Mouse (Mus musculus) gonadal fat pad, adult 2 months (tissue): ENCODE results near the gene Olfr632. TPM values are rescaled to one million over a fixed set of nuclear protein-coding genes. Genes with fewer than 3 reads are reported as not detected.
"Not testable (repeated sequence)": the region's sequence is repeated elsewhere in the genome, so short reads cannot be mapped to it uniquely, and the experiment has no call there.

ENCODE experiments used
- DNase-seq: peaks from one replicate; pipeline ENCODE4 v3.0.0-alpha.2; 2012; ENCODE audit warnings: low read depth
- polyA plus RNA-seq: library from polyadenylated mRNA; depleted of rRNA; stranded (reverse); fragments of >200 nt; gene quantifications from 2 replicates; pipeline ENCODE4 v1.2.3, GENCODE M21; 2012; rRNA removed

Gene Olfr632
- not detected in 2 replicates for polyA plus RNA-seq

DNA sequence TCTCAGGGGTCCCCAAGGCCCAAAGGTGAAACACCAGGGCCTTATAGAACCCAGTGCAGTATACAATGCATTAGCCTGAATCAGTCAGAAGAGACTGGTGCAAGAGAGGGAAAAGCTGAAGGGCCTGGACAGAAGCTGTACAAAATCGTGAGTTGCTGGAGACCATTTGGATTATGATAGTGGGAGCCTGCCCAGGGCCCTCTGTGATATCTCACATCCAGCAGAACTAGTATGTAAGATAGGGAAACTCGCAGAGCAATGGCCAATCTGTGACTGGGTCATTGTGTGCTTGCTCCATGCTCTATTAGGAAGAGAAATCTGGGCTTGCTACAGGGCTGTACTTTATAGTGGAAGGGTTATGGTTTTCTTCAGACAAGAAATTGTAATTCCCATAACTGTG is at the start of gene Olfr632:
Gene Olfr632, plus strand, starts transcription at position 84 of the 400 bp plus-strand sequence.
- no peak for DNase-seq

DNA sequence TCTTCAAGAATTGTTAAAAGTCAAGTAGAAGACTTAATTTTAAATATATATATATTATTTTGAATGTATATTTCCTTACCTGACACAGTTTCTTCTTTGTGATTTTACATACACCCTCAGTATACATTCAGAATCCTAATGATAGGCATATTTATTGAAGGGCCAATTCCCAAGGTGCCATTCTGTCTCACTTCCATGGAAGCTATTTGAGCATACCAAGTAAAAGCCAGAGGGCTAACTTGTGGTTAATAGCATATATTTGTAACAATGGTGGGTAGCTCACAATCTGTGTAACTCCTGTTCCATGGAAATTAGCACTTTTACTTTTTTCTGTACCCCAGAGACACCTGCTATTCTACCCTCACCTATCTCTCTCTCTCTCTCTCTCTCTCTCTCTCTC is 48.0 kb upstream of the Olfr632 start, which contains the start of gene Olfr66:
Gene Olfr66, minus strand, starts transcription at position 101 of the 400 bp plus-strand sequence.
- no peak for DNase-seq

DNA sequence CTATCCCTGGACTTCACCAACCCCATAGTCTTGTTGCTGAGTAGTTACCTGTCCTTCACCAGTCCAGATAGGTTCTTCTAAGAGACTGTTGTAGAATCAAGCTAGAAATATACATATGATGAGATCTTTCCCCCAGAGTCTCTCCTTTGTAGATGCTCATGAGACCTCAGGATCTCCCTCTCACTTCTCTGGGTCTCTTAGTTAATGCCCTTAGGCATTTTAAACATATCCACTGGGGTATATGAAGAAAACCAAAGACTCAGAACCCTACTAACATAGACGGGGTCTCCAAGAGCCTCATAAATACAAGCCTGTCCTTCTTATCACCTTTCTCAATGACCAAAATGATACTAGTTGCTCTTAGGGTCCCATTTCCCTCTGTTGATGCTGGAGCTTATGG is 39.8 kb upstream of the Olfr632 start, which contains the start of gene Olfr64:
Gene Olfr64, minus strand, starts transcription at position 101 of the 400 bp plus-strand sequence.
- DNase-seq = no peak

DNA sequence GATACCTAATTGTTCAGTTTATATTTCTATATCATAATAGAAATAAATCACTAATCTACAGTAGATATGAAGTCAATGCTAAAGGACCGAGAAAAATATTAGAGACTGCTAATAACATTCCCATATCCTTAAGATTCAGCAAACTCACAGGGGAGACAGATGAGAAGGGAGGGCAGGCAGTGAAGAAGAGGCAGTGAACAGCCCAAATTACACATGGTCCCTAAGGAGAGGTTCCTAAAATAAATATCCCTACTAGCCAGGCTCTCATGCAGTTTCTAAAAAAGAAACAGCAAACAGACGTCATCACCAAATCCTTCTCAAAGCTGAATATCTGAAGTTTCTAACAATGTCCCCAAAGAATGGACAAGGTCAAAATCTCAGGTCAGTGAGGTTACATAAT is 31.0 kb upstream of the Olfr632 start, which contains the start of gene Olfr65:
Gene Olfr65, plus strand, starts transcription at position 301 of the 400 bp plus-strand sequence.
- DNase-seq = no peak

- DNase-seq = no peak
Measured at GRCm38 (mm10) chr7:103910047-103910446, 24.1 kb upstream of the Olfr632 start.

DNA sequence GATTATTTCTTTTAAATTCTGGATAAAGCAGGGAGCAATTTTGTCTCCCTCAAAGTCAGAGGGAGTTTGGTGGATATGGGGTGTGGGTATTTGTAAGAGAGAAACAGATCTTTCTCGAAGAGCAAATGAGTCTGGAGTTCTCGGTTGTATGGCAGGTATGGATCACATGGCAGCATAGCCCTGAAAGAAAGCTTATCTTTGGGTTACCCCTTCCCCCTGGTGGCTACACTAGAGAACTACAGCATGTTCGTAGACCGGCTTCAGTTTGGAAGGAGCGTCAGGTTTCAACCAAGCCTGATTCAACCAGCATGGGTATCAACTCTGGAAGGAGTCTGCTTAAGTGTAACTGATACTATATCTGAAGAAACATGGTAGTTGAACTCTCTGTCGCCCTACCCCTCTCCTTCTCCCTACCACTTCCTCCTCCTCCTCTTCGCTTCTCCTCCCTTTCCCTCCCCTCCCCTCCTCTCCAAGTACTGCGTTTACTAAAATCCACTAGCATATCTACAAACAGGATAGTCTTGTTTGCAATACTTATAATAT is 21.1 kb upstream of the Olfr632 start:
- no peak for DNase-seq

DNA sequence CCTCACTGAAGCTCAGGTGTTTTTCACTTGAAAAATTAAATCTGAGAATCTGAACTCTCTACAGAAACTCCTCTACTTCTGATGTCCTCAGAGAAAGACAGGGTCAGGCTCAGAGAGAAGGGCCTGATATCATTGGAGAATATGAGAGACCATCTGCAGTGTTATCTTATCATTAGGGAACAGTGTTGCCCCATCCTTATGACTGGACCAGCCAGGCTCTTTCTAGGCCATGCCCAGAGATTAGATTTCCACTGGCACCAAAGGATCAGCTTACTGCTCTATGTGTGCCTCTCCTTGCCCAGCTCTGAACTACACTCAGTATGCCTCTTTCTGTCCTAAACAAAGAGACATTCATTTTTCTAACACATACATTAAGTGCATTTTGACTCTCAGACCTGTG is 18.8 kb upstream of the Olfr632 start:
- no peak for DNase-seq

- DNase-seq = no peak
Measured at GRCm38 (mm10) chr7:103928525-103928924, 5.6 kb upstream of the Olfr632 start, which contains the start of gene Olfr631. TSS of gene Olfr631 (plus strand) at chr7:103928825.

GRCm38 (mm10) chr7:103942730-103943129 is 8.6 kb downstream of the Olfr632 start:
- DNase-seq = no peak

DNA sequence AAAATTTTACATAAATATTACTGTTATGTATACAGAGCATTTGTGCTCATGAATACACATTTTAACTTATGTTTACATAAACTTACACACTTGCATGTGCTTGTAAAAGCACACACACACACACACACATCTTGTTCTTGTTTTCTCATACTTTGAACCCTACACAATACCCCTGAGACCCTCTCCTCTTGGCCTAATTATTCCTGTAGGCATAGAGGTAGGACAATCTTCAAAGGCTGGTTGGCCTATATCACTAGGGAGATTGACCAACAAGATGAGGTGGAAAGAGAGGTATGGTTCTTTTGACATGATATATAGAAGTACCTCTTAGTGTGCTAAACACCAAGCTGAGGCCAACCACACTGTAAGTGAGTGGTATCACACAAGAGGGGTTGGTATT is 10.0 kb downstream of the Olfr632 start, which contains the start of gene Olfr633:
Gene Olfr633, plus strand, starts transcription at position 301 of the 400 bp plus-strand sequence.
- no peak for DNase-seq

GRCm38 (mm10) chr7:103966873-103967272 is 32.7 kb downstream of the Olfr632 start:
- DNase-seq = not testable (repeated sequence)

- no peak for DNase-seq
Measured at GRCm38 (mm10) chr7:103970852-103971251, 36.7 kb downstream of the Olfr632 start, which contains the start of gene Olfr635. TSS of gene Olfr635 (plus strand) at chr7:103971152.

DNA sequence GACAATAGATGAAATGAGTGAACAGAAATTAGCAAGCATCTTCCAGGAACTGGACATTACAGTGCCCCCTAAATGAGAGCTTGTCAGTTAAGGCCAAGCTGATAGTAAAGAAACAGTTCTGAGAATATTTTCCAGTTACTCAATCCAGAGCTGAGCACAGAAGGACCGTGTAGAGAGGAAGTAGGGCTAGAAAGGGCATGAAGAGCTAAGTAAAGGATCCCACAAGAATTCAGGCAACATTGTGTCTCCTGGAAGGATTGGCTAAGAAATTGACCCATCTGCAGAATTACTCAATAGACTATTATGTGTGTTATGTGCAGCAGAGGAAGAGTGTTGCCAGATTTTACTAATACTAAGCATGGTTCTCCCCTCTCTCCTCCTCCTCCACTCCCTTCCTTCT is 37.6 kb downstream of the Olfr632 start:
- no peak for DNase-seq

Other genes with a start within 250 kb of the Olfr632 start
- gene Olfr243, start 219.7 kb upstream of the Olfr632 start, polyA plus RNA-seq = not detected in 2 replicates
- gene Olfr628, start 204.0 kb upstream of the Olfr632 start, polyA plus RNA-seq = not detected in 2 replicates
- gene Olfr629, start 189.4 kb upstream of the Olfr632 start, polyA plus RNA-seq = not detected in 2 replicates
- not detected in 2 replicates for gene Olfr630, start 177.0 kb upstream of the Olfr632 start, polyA plus RNA-seq
- not detected in 2 replicates for gene Olfr69, start 162.8 kb upstream of the Olfr632 start, polyA plus RNA-seq
- gene Olfr68, start 154.6 kb upstream of the Olfr632 start, polyA plus RNA-seq = not detected in 2 replicates
- not detected in 2 replicates for gene Olfr67, start 142.5 kb upstream of the Olfr632 start, polyA plus RNA-seq
- 189 and 481 TPM in 2 replicates for gene Hbb-bt, start 120.4 kb upstream of the Olfr632 start, polyA plus RNA-seq
- gene Hbb-bs, start 106.3 kb upstream of the Olfr632 start, polyA plus RNA-seq = 2,031 and 4,766 TPM in 2 replicates
- not detected in 2 replicates for gene Hbb-bh2, start 93.8 kb upstream of the Olfr632 start, polyA plus RNA-seq
- not detected in 2 replicates for gene Hbb-bh1, start 91.2 kb upstream of the Olfr632 start, polyA plus RNA-seq
- gene Hbb-y, start 81.1 kb upstream of the Olfr632 start, polyA plus RNA-seq = not detected in 2 replicates
- not detected in 2 replicates for gene Olfr66, start 48.1 kb upstream of the Olfr632 start, polyA plus RNA-seq
- not detected in 2 replicates for gene Olfr64, start 39.9 kb upstream of the Olfr632 start, polyA plus RNA-seq
- gene Olfr65, start 30.9 kb upstream of the Olfr632 start, polyA plus RNA-seq = not detected in 2 replicates
- gene Olfr631, start 5.5 kb upstream of the Olfr632 start, polyA plus RNA-seq = not detected in 2 replicates
- not detected in 2 replicates for gene Olfr633, start 10.1 kb downstream of the Olfr632 start, polyA plus RNA-seq
- not detected in 2 replicates for gene Olfr635, start 36.8 kb downstream of the Olfr632 start, polyA plus RNA-seq
- gene Olfr638, start 64.4 kb downstream of the Olfr632 start, polyA plus RNA-seq = not detected in 2 replicates
- gene Olfr639, start 83.0 kb downstream of the Olfr632 start, polyA plus RNA-seq = not detected in 2 replicates
- not detected in 2 replicates for gene Olfr640, start 91.2 kb downstream of the Olfr632 start, polyA plus RNA-seq
- not detected in 2 replicates for gene Olfr641, start 101.1 kb downstream of the Olfr632 start, polyA plus RNA-seq
- gene Olfr642, start 118.3 kb downstream of the Olfr632 start, polyA plus RNA-seq = not detected in 2 replicates
- not detected in 2 replicates for gene 4930516K23Rik, start 127.1 kb downstream of the Olfr632 start, polyA plus RNA-seq
- not detected in 2 replicates for gene Olfr644, start 137.5 kb downstream of the Olfr632 start, polyA plus RNA-seq
- gene Olfr645, start 151.1 kb downstream of the Olfr632 start, polyA plus RNA-seq = not detected in 2 replicates
- gene Olfr646, start 170.5 kb downstream of the Olfr632 start, polyA plus RNA-seq = not detected in 2 replicates
- gene Ubqln5, start 195.5 kb downstream of the Olfr632 start, polyA plus RNA-seq = 0.14 and 0.34 TPM in 2 replicates
- gene Olfr643, start 203.1 kb downstream of the Olfr632 start, polyA plus RNA-seq = not detected in 2 replicates
- gene Ubqln3, start 208.9 kb downstream of the Olfr632 start, polyA plus RNA-seq = 1.6 and 2.4 TPM in 2 replicates
- gene Ubqlnl, start 216.2 kb downstream of the Olfr632 start, polyA plus RNA-seq = 2.4 TPM in 2 replicates
- gene Olfm5, start 230.5 kb downstream of the Olfr632 start, polyA plus RNA-seq = 0.05 TPM in 1 of 2 replicates, not detected in the other
- 0.05 TPM in 1 of 2 replicates, not detected in the other for gene Olfr648, start 249.0 kb downstream of the Olfr632 start, polyA plus RNA-seq